Comparison of ENCODE assay signal across 35 mouse cellular contexts in genomic region chr10:5596559-5596958, GRCm38 (mm10). TPM values are rescaled to one million over a fixed set of nuclear protein-coding genes. Genes with fewer than 3 reads are reported as not detected.
DNase-seq lines count a peak whose midpoint lies in the region; ATAC-seq and TF ChIP-seq lines count a peak whose summit lies in the region.
"Had no signal": no experiment of that assay in that cellular context is flagged by ENCODE, and none has a peak within 500 bp of the region (broad histone marks: within the 10 kb centered on the region; RNA-seq: fewer than 3 reads in every experiment).

No protein-coding gene starts in this region.

- no peak for TF ChIP-seq EP300 in lung, postnatal 0 days (IDR thresholded peaks at IDR 0.05)

- H3K4me3 ChIP-seq in heart, embryonic 14.5 days (ENCODE audit: control insufficient read depth in 1 of 2, insufficient read depth in 1 of 2, low read depth in 1 of 2, low read length in 2 of 2): no peak overlapping the region
- H3K4me3 ChIP-seq in heart, embryonic 11.5 days (ENCODE audit: low read depth, low read length): no peak overlapping the region
- peak overlapping the region; percentile 9; the same call in 1 of the 2 replicates for H3K4me3 ChIP-seq in kidney, embryonic 16.5 days (ENCODE audit: low read length)
- H3K4me3 ChIP-seq in lung, postnatal 0 days (ENCODE audit: low read depth, low read length): no peak overlapping the region
- H3K4me3 ChIP-seq: erythroblast, embryonic 14.5 days; hindbrain, embryonic 10.5 days; hindbrain, embryonic 15.5 days; liver, embryonic 15.5 days; midbrain, embryonic 13.5 days; neural tube, embryonic 13.5 days had no signal

- H3K4me1 ChIP-seq in heart, embryonic 14.5 days (ENCODE audit: control insufficient read depth in 2 of 2, insufficient read depth in 2 of 2, low read length in 2 of 2): peaks cover 5 to 6% of the 10 kb centered on the region in 2 experiments; a peak in 3 of 4 replicates
- peaks cover 5% of the 10 kb centered on the region; the same call in 1 of the 2 replicates for H3K4me1 ChIP-seq in heart, embryonic 11.5 days (ENCODE audit: control insufficient read depth, insufficient read depth, low read length)
- H3K4me1 ChIP-seq in kidney, embryonic 16.5 days (ENCODE audit: insufficient read depth, low read length): no peaks in the 10 kb centered on the region
- H3K4me1 ChIP-seq in lung, postnatal 0 days (ENCODE audit: insufficient read depth, low read depth, low read length): no peaks in the 10 kb centered on the region; the same call in 1 of the 2 replicates
- H3K4me1 ChIP-seq: hindbrain, embryonic 10.5 days; hindbrain, embryonic 15.5 days; liver, embryonic 15.5 days; midbrain, embryonic 13.5 days; neural tube, embryonic 13.5 days had no signal

- no peak overlapping the region for H3K9ac ChIP-seq in heart, embryonic 14.5 days (ENCODE audit: low read length)
- no peak overlapping the region for H3K9ac ChIP-seq in heart, embryonic 11.5 days (ENCODE audit: low read depth, low read length)
- H3K9ac ChIP-seq in kidney, embryonic 16.5 days (replicated peaks; ENCODE audit: low read length): 0 out of 2 replicates have a peak overlapping the region, but pooled peaks have one; percentile 1
- no peak overlapping the region for H3K9ac ChIP-seq in lung, postnatal 0 days (replicated peaks; ENCODE audit: low read depth)
- H3K9ac ChIP-seq: hindbrain, embryonic 15.5 days; liver, embryonic 15.5 days; midbrain, embryonic 13.5 days; neural tube, embryonic 13.5 days had no signal

- no peak for DNase-seq in kidney, adult 18-20 months
- DNase-seq in lung, postnatal 0 days (ENCODE audit: low spot score): no peak
- no peak for DNase-seq in lung, adult 18-20 months
- DNase-seq: adrenal gland, adult 2 months; adrenal gland, postnatal 36 days; B cell, adult 2 months; cerebellum, adult 2 months; cerebellum, postnatal 14 days; gastrocnemius, postnatal 14 days; heart, postnatal 14 days; kidney, adult 8-10 months; kidney, postnatal 4 days; layer of hippocampus, postnatal 36 days; left cerebral cortex, postnatal 4 days; lung, postnatal 10 days; right cerebral cortex, postnatal 4 days; thymus, adult 2 months; thymus, postnatal 36 days had no signal

- no peak for ATAC-seq in heart, embryonic 14.5 days (ENCODE audit: insufficient number of reproducible peaks, insufficient read depth, low FRiP score, low read depth)
- ATAC-seq in heart, embryonic 11.5 days (replicated peaks; ENCODE audit: insufficient number of reproducible peaks, low FRiP score, low TSS enrichment): no peak
- no peak for ATAC-seq in kidney, embryonic 16.5 days (ENCODE audit: low FRiP score, low TSS enrichment)
- no peak for ATAC-seq in lung, postnatal 0 days
- ATAC-seq in megakaryocyte-erythroid progenitor cell, adult 5-6 weeks (replicated peaks; ENCODE audit: low FRiP score, low TSS enrichment, poor library complexity, severe bottlenecking): peak; percentile 51; the same call in 1 of the 2 replicates
- ATAC-seq: activated CD4-positive, CD25-positive, alpha-beta regulatory T cell, adult 4 months; forebrain, embryonic 16.5 days; inflammation-experienced regulatory T-cells, adult 6 months; midbrain, embryonic 13.5 days had no signal

- no peaks in the 10 kb centered on the region for H3K27me3 ChIP-seq in heart, embryonic 14.5 days (ENCODE audit: control insufficient read depth, insufficient read depth, low read length)
- H3K27me3 ChIP-seq in heart, embryonic 11.5 days (ENCODE audit: control insufficient read depth, insufficient read depth, low read length): no peaks in the 10 kb centered on the region
- no peaks in the 10 kb centered on the region for H3K27me3 ChIP-seq in kidney, embryonic 16.5 days (ENCODE audit: insufficient read depth, low read length)
- no peaks in the 10 kb centered on the region for H3K27me3 ChIP-seq in lung, postnatal 0 days (replicated peaks; ENCODE audit: insufficient read depth, low read length)
- H3K27me3 ChIP-seq: CH12.LX; hindbrain, embryonic 15.5 days; liver, embryonic 15.5 days; midbrain, embryonic 13.5 days; neural tube, embryonic 13.5 days had no signal

- peak overlapping the region; percentile 5 for H3K4me2 ChIP-seq in heart, embryonic 14.5 days (ENCODE audit: low read length)
- H3K4me2 ChIP-seq in heart, embryonic 11.5 days: no peak overlapping the region
- peak overlapping the region; percentile 20; the same call in 1 of the 2 replicates for H3K4me2 ChIP-seq in kidney, embryonic 16.5 days (replicated peaks; ENCODE audit: low read depth, low read length)
- H3K4me2 ChIP-seq in lung, postnatal 0 days (replicated peaks; ENCODE audit: low read depth, low read length): peak overlapping the region; percentile 4; the same call in 1 of the 2 replicates
- H3K4me2 ChIP-seq: hindbrain, embryonic 15.5 days; liver, embryonic 15.5 days; midbrain, embryonic 13.5 days; neural tube, embryonic 13.5 days had no signal

- H3K9me3 ChIP-seq in heart, embryonic 14.5 days (ENCODE audit: control insufficient read depth, low read length): no peaks in the 10 kb centered on the region
- no peaks in the 10 kb centered on the region for H3K9me3 ChIP-seq in heart, embryonic 11.5 days (replicated peaks; ENCODE audit: control insufficient read depth, low read length)
- H3K9me3 ChIP-seq in kidney, embryonic 16.5 days (ENCODE audit: low read length): no peaks in the 10 kb centered on the region
- no peaks in the 10 kb centered on the region for H3K9me3 ChIP-seq in lung, postnatal 0 days (ENCODE audit: low read length)
- H3K9me3 ChIP-seq: hindbrain, embryonic 10.5 days; hindbrain, embryonic 15.5 days; liver, embryonic 15.5 days; midbrain, embryonic 13.5 days; neural tube, embryonic 13.5 days had no signal

- no peak overlapping the region for H3K27ac ChIP-seq in heart, embryonic 14.5 days (replicated peaks in 1 of 2; ENCODE audit: control insufficient read depth in 1 of 2, insufficient read depth in 1 of 2, low read depth in 2 of 2, low read length in 2 of 2)
- H3K27ac ChIP-seq in heart, embryonic 11.5 days (ENCODE audit: low read depth, low read length): no peak overlapping the region
- no peak overlapping the region for H3K27ac ChIP-seq in kidney, embryonic 16.5 days (ENCODE audit: low read length)
- H3K27ac ChIP-seq in lung, postnatal 0 days (ENCODE audit: low read length): no peak overlapping the region
- H3K27ac ChIP-seq: hindbrain, embryonic 10.5 days; hindbrain, embryonic 15.5 days; liver, embryonic 15.5 days; midbrain, embryonic 13.5 days; neural tube, embryonic 13.5 days had no signal

- 27% methylated on average over 6 of the region's 6 CpGs for WGBS in heart, embryonic 14.5 days
- WGBS in heart, embryonic 11.5 days (ENCODE audit: insufficient replicate concordance): 34% methylated on average over 6 of the region's 6 CpGs
- 52% methylated on average over 6 of the region's 6 CpGs for WGBS in kidney, embryonic 16.5 days
- WGBS in lung, postnatal 0 days: 41% methylated on average over 6 of the region's 6 CpGs

- H3K36me3 ChIP-seq in heart, embryonic 14.5 days (ENCODE audit: control insufficient read depth, insufficient read depth, low read length): no peaks in the 10 kb centered on the region
- H3K36me3 ChIP-seq in heart, embryonic 11.5 days (ENCODE audit: control insufficient read depth, insufficient read depth, low read length): no peaks in the 10 kb centered on the region
- no peaks in the 10 kb centered on the region for H3K36me3 ChIP-seq in kidney, embryonic 16.5 days (ENCODE audit: insufficient read depth, low read length)
- no peaks in the 10 kb centered on the region for H3K36me3 ChIP-seq in lung, postnatal 0 days (ENCODE audit: insufficient read depth, low read length)
- H3K36me3 ChIP-seq: hindbrain, embryonic 10.5 days; hindbrain, embryonic 15.5 days; liver, embryonic 15.5 days; midbrain, embryonic 13.5 days; neural tube, embryonic 13.5 days had no signal

- TF ChIP-seq CTCF in lung, postnatal 0 days (IDR thresholded peaks at IDR 0.05): no peak

RNA-seq across cellular contexts. Expression of gene Myct1, which starts 3.0 kb away (rescaled TPM):
- 7.1 and 7.7 TPM in 2 replicates for polyA plus RNA-seq in heart, embryonic 14.5 days (2014; fragmentation: Nextera tagmentation; extraction: Ambion mirVana)
- 3.8 and 4.5 TPM in 2 replicates for polyA plus RNA-seq in heart, embryonic 11.5 days (2014; fragmentation: Nextera tagmentation; extraction: Ambion mirVana)
- polyA plus RNA-seq in kidney, embryonic 16.5 days (2015; fragmentation: Nextera tagmentation; extraction: Ambion mirVana): 10.5 and 11.1 TPM in 2 replicates
- 23.7 and 27.3 TPM in 2 replicates for polyA plus RNA-seq in lung, postnatal 0 days (2015; fragmentation: Nextera tagmentation; extraction: Ambion mirVana)
- 2.9 and 3.6 TPM in 2 replicates for total RNA-seq in megakaryocyte-erythroid progenitor cell, adult 5-6 weeks (2014; fragmentation: Nextera tagmentation)
- 3.0 and 10.1 TPM in 2 replicates for total RNA-seq in megakaryocyte-erythroid progenitor cell, adult 5-6 weeks (2017)
- total RNA-seq: CH12.LX, ES-E14 had no signal
- polyA plus RNA-seq: activated CD4-positive, CD25-positive, alpha-beta regulatory T cell, adult 4 months; inflammation-experienced regulatory T-cells, adult 6 months had no signal

RNA-seq across cellular contexts. Expression of gene Vip, which starts 42.5 kb away (rescaled TPM):
- not detected in 2 replicates for polyA plus RNA-seq in heart, embryonic 14.5 days (2014; fragmentation: Nextera tagmentation; extraction: Ambion mirVana)
- polyA plus RNA-seq in heart, embryonic 11.5 days (2014; fragmentation: Nextera tagmentation; extraction: Ambion mirVana): not detected in 2 replicates
- 1.9 and 3.9 TPM in 2 replicates for polyA plus RNA-seq in kidney, embryonic 16.5 days (2015; fragmentation: Nextera tagmentation; extraction: Ambion mirVana)
- polyA plus RNA-seq in lung, postnatal 0 days (2015; fragmentation: Nextera tagmentation; extraction: Ambion mirVana): 0.18 and 0.27 TPM in 2 replicates
- total RNA-seq in megakaryocyte-erythroid progenitor cell, adult 5-6 weeks (2014; fragmentation: Nextera tagmentation): 0.46 TPM in 1 of 2 replicates, not detected in the other
- total RNA-seq in megakaryocyte-erythroid progenitor cell, adult 5-6 weeks (2017): not detected in 2 replicates
- total RNA-seq: CH12.LX; ES-E14; gastrocnemius, postnatal 14 days; granulocyte monocyte progenitor cell, adult 5-6 weeks; heart, postnatal 14 days had no signal
- polyA plus RNA-seq: activated CD4-positive, CD25-positive, alpha-beta regulatory T cell, adult 4 months; adrenal gland, adult 2 months; erythroblast, embryonic 14.5 days; forebrain, embryonic 11.5 days; forebrain, embryonic 16.5 days; inflammation-experienced regulatory T-cells, adult 6 months had no signal

RNA-seq across cellular contexts. Expression of gene Syne1, which starts 45.3 kb away (rescaled TPM):
- polyA plus RNA-seq in heart, embryonic 14.5 days (2014; fragmentation: Nextera tagmentation; extraction: Ambion mirVana): 27.0 and 27.1 TPM in 2 replicates
- 13.7 and 18.2 TPM in 2 replicates for polyA plus RNA-seq in heart, embryonic 11.5 days (2014; fragmentation: Nextera tagmentation; extraction: Ambion mirVana)
- polyA plus RNA-seq in kidney, embryonic 16.5 days (2015; fragmentation: Nextera tagmentation; extraction: Ambion mirVana): 5.2 and 5.3 TPM in 2 replicates
- polyA plus RNA-seq in lung, postnatal 0 days (2015; fragmentation: Nextera tagmentation; extraction: Ambion mirVana): 6.2 and 8.0 TPM in 2 replicates
- 36.5 and 53.0 TPM in 2 replicates for total RNA-seq in megakaryocyte-erythroid progenitor cell, adult 5-6 weeks (2014; fragmentation: Nextera tagmentation)
- 30.1 and 32.7 TPM in 2 replicates for total RNA-seq in megakaryocyte-erythroid progenitor cell, adult 5-6 weeks (2017)
